Mouse (Mus musculus): ENCODE measurements around the gene Prkaa2.

Gene Prkaa2

DNA sequence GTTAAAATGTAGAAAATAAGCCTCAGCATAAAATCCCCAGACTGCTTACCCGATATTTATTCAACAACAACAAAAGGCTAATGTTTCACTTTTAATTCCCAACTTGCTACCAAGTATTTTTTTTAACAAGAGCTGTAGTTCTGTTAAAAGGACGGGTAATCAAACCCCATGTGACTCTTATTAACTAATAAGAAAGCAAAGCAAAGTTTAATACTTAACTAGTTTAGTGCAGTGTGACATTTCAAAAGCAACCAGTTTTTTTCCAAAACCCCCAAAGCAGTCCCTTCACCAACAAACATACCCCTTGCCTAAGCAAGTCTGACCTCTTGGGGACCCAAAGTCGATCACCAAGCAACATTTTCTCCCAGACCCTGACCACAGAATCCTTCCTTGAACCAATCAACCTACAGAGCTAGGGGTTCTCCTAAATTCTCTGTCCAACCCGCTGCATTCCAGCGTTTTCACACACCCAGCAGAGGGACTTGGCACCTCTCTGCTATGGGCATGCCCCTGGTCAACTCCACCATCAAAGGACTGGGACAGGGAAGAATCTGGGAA, 970 bp downstream of the Prkaa2 start:
- no peak for DNase-seq (ENCODE audit: low spot score in 2 of 2)

DNA sequence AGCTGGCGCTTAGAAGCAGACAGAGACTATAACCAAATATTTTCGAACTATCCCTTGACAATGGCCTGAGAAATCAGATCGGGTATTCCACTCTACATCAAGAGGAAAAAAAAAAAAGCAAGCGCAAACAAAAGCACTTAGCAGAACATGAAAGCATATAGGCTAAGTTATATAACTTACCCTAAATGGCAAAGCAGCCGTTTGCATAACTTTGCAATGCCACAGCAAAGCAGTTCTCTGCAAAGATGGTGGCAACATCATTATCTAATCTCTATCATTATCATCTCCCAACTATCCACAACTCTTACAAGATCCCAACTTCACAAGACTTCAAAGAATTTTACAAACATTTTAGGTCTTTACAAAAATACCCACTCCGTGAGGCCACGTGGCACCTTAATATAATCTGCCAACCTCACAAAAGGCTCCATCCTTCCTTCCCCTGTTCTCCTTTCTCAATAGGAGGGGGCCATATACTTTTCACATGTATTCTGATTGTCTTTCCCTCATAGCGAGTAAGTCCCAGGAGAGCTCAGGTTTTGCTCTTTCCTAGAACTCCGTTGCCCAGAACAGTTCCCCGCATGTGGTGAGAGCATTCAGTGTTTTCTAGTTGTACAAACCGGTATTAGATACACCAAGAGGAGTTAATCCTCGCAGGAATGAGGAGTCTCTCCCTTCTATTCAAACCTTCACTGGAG, 1.6 kb downstream of the Prkaa2 start:
- DNase-seq (ENCODE audit: low spot score in 2 of 2): no peak

DNA sequence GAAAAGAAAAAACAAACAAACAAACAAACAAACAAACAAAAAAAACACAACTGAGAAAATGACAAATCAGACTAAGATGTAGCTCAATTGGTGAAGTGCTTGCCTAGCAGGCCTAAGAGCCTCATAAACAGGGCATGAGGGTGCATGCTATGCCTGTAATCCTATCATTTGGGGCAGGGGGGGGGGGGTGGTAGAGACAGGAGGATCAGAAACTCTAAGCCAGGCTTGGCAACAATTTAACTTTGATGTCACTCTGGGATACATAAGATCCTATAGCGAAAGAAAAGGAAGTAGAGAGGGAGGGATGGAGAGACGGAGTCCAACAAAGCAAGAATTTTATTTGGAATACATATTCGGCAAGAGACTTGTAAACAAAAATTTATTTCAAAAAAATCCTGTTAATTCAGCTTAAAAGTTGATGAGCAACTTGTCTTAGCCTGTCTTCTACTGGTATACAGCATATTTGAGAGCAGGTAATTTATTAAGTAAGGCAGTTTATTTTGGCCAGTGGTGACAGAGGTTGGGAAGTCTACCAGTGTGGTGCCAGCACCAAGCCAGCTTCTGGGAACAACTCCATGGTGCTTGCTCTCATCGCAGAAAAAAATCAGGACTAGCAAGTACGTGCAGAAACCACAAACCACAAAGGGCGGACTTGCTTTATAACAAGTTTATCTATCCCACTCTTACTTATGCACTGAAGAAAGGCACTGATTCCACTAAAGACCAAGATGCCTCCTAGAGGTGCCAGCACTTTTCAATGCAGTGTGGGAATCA, 5.4 kb downstream of the Prkaa2 start:
- DNase-seq (ENCODE audit: low spot score in 2 of 2): no peak

DNA sequence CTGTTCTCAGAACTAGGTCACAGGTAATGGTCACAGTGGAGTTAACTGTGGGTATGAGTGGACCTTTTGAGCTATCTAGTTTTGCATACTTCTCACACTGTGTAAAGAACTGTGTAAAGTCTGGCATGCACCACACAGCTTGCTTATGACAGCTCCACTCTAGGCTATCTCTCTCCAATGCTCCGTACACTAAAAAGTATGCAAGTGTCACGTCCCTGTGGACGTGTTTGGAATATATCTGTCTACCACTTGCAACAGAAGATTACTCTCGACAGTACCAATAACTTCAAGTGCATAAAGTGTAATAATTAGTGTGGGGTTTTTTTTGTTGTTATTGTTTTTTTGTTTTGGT, 8.4 kb downstream of the Prkaa2 start:
- no peak for DNase-seq (ENCODE audit: low spot score in 2 of 2)

DNA sequence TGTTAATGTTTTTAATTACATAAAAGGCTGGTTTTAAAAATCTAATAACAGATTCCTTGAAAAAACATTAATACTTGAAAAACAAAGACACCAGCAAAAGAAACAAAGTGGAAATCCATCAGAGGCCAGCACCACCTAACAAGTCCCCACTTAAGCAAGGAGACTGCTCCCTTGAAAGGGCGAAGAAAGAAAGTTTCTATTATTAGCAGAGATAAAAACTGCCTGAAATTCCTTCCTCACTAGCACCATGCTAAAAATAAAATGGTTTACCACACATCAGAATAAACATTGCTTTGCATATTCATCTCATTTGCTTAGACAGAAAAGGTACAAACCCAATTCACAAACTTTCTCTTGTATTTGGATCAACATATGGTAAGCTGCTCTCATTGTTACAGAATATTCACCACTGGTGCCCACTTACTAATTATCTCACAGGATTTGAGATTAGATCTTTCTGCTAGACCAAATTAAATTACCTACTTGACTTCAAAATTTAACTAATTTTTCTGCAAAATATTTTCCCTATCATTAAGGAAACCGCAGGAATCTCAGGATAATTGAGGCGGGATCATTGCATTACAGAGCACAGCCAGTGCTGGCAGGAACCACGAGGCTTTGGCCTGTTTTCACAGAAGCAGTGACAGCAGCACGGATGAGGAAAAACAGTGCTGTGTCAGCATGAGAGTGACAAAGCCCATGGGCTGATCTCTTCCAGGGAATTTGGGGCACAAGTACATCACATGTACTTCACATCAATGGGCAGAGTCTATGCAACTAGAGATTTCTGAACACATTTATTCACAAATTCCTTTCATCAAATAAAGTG, 9.0 kb downstream of the Prkaa2 start:
- DNase-seq (ENCODE audit: low spot score in 2 of 2): no peak

DNA sequence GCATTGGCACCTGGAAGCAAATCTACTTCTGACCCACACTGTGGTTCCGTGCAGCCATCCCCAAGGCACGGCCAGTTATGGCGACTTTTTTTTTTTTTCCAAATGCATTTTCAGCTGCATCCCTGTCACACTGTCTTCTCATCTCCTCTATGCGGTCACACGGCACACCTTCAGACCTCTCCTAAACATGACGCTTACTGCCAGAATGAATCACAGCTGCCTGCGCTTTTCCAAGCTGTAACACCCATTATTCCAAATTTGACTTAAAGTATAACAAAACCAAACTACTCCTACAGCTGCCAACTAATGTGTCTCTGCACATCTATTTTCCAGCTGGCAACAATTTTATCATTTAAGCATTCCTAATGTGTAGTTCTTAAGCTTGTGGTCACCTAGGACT, 11.0 kb downstream of the Prkaa2 start:
- no peak for DNase-seq (ENCODE audit: low spot score in 2 of 2)

DNA sequence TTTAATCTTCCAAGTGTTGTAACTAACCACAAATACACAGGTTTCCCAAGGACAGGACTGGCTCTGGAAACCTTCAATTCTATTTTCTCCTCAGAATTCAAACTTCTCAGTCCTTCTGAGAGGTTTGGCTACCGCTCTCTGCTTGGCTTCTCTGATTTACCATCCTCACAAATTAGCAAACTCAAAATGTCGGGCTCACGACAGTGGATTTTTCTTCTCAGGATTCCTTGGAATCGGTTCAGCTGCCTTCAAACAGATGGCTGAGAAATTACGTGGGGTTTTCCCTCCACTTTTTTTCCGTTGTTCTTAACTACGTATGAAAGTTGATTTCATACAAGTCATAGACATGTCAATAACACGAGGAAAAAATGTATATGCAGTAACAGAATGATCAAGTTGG, 11.5 kb downstream of the Prkaa2 start:
- no peak for DNase-seq (ENCODE audit: low spot score in 2 of 2)

DNA sequence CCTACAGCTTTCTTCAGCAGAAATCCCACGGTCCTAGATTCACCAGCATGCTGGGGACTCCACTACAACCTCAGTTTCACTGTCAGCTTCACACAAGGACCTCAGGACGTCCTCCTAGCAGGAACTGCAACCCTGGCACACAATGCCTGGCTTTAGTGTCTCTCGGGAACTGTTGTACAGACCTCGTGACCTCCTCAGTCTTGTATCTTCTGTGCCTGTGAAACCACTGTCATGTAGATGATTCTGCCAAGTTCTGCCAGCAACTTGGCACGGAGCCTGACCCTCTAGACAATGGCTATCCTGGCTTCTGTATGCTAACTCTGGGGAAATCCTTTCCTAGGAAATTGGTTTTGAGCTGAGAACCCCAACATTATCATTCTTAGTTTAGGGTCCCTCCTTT, 14.4 kb downstream of the Prkaa2 start:
- no peak for DNase-seq (ENCODE audit: low spot score in 2 of 2)

DNA sequence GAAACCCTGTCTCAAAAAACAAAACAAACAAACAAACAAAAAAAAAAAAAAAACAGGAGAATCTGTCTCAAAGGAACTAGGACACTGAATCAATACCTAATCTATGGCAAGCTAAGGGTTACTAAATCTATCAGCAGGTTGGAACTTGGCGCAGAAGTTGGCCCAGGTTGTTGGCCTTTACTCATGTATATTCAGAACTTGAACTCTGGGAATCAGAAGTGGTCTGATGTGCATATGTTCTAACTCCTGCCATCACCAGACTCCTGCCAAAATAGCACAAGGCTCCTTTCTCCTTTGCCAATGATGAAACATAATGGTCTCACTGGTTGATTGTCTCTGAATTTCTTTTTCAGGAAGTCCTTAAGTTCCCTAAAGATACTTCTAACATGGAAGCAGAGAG, 15.7 kb downstream of the Prkaa2 start:
- no peak for DNase-seq (ENCODE audit: low spot score in 2 of 2)

DNA sequence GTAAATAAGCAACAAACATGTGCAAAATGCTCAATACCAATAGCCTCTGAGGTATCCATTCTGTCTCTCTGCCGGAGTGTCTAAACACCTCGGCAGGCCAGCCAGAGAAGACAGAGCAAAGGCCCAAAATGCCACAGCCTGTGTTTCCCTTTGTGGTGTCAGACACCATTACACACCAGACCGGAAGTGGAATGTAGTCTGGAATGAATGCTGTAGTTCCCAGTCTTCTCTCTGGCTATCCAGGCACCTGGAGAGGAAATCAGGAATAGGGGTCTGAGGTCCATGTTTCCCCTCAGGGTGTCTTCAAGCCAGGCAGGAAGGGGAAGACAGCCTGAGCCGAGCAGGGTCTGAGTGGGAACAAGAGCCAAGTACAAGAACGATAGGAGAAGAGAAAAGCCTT, 19.3 kb downstream of the Prkaa2 start:
- DNase-seq (ENCODE audit: low spot score in 2 of 2): no peak

DNA sequence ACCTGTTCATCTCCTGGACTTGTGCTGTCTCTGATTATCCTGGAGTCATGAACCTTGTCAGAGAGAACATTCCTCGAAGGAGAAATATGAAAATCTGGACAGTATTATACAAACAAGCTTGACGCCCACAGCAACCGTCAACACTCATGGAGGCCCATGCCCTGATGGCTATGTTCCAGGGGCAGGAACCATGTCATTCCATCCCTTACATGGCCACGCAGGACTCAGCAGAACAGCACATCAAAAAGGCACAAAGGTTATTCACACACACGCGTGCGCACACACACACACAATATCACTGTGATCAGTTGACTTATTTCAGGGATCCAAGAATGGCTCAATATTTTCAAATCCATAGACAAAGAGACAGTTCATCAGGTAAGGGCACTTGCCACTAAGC, 20.3 kb downstream of the Prkaa2 start:
- DNase-seq (ENCODE audit: low spot score in 2 of 2): no peak

DNA sequence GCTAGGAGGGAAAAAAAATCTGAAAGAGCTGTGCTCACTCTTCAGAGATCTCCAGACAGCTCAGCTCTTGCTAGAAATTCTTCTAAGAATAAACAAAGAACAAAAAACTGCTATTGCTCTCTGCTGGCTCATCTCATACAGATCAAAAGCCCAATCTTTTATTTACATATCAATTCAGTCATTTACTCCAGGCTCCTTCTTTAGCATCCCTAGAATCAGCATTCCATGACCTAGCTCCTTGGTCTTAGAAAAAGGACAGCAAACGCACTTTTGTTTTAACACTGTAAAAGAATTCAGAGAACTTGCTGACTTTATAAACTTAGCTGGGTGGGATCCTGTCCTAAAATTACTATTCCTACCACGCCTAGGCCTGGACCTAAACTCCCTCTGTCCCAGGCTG, 21.0 kb downstream of the Prkaa2 start:
- no peak for DNase-seq (ENCODE audit: low spot score in 2 of 2)

DNA sequence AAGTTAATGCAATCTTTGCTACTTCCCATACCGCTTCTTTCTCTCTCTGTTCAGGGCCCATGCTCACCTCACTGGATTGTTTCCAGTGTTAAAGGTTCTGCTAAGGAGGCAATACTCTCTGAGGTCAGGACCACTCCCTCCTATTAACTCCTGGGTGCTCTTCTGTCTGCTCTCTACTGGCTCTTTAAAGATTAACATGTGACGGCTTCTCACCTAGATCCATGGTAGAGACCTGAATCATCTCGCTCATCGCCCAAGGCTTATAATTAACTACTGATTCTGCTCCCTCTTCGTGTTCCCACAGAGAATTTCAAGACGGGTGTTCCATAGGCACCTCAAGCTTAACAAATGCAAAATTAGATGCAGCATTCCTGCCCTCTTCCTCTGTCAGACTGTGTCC, 33.5 kb downstream of the Prkaa2 start:
- no peak for DNase-seq (ENCODE audit: low spot score in 2 of 2)

DNA sequence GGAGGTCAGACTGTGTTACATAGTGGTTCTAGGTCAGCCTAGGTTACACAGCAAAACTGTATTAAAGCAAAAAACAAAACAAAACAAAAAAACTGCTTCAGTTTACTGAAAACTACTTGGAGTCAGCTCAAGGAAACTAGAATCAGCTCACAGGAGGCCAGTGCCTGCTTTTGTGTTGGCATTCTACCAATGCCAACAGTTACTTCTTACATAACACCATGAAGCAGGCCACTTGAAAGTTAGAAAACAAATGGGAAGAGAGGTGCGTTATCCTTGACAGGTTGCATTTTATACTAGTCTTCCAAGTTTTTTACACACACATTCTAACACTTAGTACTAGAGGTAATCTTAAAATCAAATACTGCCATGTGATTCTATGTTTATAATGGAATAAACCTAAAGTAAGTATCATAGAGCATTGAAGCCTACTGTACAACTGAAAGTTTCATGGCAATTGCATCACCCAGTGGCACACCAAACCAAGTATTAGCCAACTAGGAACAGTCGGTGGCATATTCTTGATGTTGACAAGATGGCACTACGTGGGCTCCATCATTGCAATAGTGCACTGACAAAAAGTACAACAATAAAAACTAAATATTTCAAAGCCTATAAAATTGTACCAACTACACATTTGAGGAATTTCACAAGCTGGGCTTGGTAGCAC, 37.8 kb downstream of the Prkaa2 start:
- no peak for DNase-seq (ENCODE audit: low spot score in 2 of 2)

DNA sequence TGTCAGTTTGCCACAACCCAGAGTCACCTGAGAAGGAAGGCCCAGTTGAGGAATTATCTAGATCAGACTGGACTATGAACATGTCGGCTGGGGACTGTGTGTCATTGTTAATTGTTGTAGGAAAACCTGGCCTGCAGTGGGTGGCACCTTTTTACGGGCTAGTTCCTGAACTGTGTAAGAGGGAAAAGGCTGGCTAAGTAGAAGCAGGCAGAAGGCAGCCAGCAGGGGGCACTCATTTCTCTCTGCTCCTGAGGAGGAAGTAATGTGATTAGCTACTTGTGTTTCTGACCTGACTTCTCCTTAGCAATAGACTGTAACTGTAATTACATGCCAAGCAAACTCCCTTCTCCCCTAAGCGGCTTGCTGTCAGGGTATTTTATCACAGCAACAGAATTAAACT, 38.7 kb downstream of the Prkaa2 start:
- DNase-seq (ENCODE audit: low spot score in 2 of 2): peak; percentile 65 to 67

DNA sequence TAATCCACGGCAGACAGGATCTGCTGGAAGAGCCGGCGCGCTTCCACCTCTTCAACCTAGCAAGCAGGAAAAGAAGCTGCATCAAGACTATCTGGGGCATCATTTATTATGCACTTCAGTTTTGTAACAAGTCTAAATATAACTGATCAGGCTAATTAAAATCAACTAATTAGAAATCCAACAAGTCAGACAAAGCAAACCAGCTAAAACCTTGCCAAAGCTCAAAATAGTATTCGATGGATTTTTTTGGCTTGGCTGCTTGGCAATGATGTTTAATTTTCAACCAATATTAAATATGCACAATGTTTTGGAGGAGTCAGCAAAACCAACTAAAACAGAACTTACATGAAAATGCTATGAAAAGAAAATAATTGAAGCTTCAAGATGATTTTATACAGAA, 58.4 kb downstream of the Prkaa2 start:
- no peak for DNase-seq (ENCODE audit: low spot score in 2 of 2)

DNA sequence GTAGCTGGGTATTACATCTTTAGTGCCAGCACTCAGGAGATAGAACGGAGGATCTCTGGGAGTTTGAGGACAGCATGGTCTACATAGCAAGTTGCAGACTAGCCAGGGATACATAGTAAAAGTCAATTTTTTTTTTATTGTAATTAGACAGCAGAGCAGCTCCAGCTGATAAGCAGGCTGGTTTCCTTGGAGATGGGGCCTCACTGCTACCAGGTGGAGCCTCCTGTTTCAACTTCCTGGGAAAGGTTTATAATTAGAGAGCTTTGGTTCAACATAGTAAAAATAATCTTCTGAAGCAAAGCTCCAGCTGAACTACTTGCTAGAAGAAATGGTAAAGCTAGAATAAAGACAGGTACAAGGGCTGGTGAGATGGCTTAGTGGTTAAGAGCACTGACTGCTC, 59.6 kb downstream of the Prkaa2 start:
- DNase-seq (ENCODE audit: low spot score in 2 of 2): no peak

DNA sequence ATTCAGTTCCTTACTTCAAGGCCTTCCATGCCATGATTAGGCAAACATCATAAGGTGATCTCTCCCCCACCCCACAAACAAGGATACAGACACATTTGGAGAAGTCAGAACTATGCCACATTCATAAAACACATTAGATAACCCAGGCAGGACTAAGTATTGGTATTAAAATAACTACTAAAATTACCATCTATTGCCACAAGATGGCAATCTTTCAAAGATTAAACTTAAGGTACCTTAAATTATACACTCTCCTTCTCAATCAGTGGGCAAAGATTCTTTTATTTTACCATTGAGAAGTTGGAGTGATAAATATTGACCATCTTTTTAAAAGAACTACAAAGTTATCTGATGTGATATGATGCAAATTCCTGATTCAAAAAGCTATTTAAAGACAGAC, 75.4 kb downstream of the Prkaa2 start:
- DNase-seq (ENCODE audit: low spot score in 2 of 2): no peak

DNA sequence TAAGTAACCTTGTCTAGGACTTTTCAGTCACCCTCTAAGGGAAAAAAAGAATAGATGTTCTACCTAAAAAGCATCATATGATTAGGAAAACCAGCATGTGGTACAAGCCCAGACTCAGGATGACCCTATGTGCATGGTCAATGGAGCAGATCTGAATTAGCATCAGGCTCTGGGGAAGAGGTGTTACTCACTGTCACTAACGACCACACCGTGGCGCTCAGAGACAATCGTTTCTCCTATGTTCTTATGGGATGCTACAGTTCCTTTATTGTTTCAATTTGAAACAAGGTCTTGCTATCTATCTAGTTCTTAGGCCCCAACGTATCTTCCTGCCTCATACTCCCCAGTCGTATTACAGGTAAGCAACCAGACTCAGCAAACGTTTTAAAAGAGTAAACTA, 76.5 kb downstream of the Prkaa2 start:
- no peak for DNase-seq (ENCODE audit: low spot score in 2 of 2)

DNA sequence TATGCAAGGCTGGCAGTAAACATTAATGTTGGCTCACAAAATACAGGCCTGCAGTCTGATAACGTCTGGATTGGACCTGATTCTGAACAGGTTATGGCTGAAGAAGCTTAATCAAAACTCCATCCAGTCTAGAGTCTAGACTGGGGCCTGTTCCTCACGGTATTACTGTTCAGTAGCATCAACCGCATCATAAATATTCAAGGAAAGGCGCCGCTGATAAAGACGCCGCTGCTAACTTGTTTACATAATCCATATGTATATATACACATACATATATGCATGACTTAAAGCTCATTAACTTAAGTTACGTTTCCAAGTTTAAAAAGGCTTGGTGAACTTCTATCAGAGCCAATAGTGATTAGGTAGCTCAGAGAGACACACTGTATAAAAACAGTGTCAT, 78.6 kb downstream of the Prkaa2 start:
- DNase-seq (ENCODE audit: low spot score in 2 of 2): no peak

DNA sequence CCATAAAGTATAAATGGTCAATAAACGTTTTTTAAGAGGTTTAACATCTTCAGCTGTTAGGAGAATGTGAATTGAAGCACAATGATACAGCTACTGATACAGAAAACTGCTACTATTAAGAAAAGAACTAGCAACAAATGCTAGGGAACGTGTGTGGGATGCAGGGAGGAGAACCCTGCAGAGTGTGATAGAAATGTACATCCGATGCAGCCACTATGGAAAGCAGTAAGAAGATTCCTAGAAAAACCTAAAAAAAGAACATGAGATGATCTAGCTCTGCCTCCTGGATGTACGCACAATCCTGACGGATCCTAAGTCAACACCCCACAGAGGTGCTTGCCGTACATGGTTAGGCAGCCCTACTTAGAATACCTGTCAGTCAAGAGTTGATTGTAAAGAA, 82.4 kb downstream of the Prkaa2 start:
- DNase-seq (ENCODE audit: low spot score in 2 of 2): no peak

DNA sequence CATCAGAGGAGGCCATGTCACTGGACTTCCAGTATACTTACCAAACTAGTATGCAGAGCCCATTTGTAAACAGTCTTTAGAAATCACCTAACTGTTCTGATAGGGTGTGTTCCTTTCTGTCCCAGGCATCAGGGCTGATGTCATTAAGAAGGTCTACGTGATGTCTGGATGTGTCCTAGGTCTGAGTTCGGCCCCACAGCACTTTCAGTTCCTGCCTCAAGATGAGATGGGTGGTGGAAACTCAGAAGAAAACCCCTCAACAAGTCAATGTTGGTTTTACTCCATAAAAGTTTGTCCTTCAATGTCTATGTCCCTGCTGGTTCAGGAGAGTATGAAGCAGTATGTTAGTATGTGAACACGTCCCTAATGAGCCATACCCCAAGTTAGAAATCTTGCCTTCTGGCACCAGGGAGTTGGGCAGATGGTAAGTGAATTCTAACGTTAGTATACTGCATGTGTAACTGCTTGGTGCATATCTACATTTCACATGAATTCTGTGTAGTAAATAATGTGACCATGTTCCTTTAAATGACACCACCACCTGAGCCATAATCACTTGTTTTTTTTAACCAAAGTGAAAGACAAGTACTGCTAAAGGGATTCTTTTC, 93.6 kb downstream of the Prkaa2 start:
- no peak for DNase-seq (ENCODE audit: low spot score in 2 of 2)

All from urinary bladder, adult 18-20 months (tissue).